Mouse (Mus musculus): ENCODE data around the gene Mki67.

DNA sequence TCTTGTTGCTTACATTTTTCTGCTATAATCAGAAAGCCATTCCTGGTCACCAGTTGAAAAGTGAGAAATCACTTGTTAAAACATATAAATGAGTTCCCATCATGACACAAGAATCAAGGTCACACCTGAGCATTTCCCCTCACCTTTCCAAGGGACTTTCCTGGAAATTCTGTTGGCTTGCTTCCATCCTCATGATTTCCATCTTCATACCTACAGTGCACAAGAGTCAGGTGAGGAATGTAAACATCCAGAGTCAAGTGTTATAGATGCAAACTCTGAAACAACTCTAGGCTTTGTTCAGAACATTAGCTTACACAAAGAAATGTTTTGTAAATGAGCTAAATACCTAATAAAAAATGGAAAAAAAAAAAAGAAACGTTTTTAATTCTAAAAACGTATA lies 5.5 kb downstream of the Mki67 start:
- no peak for TF ChIP-seq CTCF (IDR thresholded peaks at IDR 0.05; ENCODE audit: insufficient read depth, low read depth, low read length)
- TF ChIP-seq POLR2A (IDR thresholded peaks at IDR 0.05; ENCODE audit: insufficient read depth, low read depth, low read length): no peak
